Mouse (Mus musculus): ENCODE measurements at regions not wholly inside any gene's neighbourhood (a gene's known extent, or its start where the extent isn't known, plus 50 kb on each side); places are given as distances from the start of the nearest gene placed in this dataset.
A peak's percentile ranks its signal among the peaks of the same experiment; 100 is the strongest.

DNA sequence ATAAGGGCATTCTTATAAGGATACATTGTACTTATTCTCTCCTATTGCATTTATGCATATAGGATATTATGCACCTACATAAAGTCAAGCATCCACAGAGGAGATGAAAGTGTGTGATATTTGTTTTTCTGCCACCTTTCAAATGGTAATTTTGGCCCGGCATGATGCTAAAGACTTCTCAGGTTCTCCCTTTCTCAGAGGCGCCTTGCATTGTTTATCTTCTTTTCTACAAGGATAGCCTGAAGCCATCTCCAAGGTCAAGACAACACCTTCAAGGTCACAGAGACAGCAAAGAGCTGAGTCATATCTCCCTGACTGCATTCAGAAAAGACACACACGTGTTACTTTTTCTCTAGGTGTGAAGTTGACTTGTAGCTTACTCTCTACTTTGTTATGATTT is 454.5 kb downstream of the 1810013L24Rik start:
- Histone ChIP-seq H3K9ac (ENCODE audit: insufficient read depth, low read depth, low read length, poor library complexity, severe bottlenecking) (no peak overlapping the region), H3K27ac (ENCODE audit: insufficient read depth, low read depth, low read length, poor library complexity, severe bottlenecking) (no peak overlapping the region; the same call in 1 of the 2 replicates), H3K9me3 (ENCODE audit: control insufficient read depth, insufficient read depth, low read depth, low read length) (no peaks in the 10 kb centered on the region), H3K4me3 (ENCODE audit: insufficient read depth in 1 of 2, low read depth in 1 of 2, low read length in 2 of 2, poor library complexity in 1 of 2, severe bottlenecking in 1 of 2) (no peak overlapping the region), H3K36me3 (ENCODE audit: control insufficient read depth, insufficient read depth, low read length, poor library complexity, severe bottlenecking) (no peaks in the 10 kb centered on the region), H3K4me1 (ENCODE audit: control insufficient read depth in 2 of 2, insufficient read depth in 2 of 2, low read length in 2 of 2, poor library complexity in 1 of 2) (peaks cover 10 to 17% of the 10 kb centered on the region in 2 experiments)
- in situ Hi-C loops (cut with MboI; ENCODE audit: low sequenced_read_pairs in 2 of 2, unreplicated experiment in 2 of 2): no loop called here
- peak; percentile 64; the same call in 1 of the 2 replicates for TF ChIP-seq CHD2 (IDR thresholded peaks at IDR 0.05; ENCODE audit: low read depth, low read length)
- TF ChIP-seq ZC3H11A (IDR thresholded peaks at IDR 0.05; ENCODE audit: borderline replicate concordance, low read depth, low read length): no peak
- peak; percentile 98 for TF ChIP-seq MAFK (IDR thresholded peaks at IDR 0.05; ENCODE audit: insufficient read depth, low read depth, low read length)
- no peak for TF ChIP-seq HCFC1 (IDR thresholded peaks at IDR 0.05; ENCODE audit: borderline replicate concordance, insufficient read depth, low read length)
- no peak for TF ChIP-seq ZNF384 (IDR thresholded peaks at IDR 0.05; ENCODE audit: low read depth, low read length)
- peak; percentile 93 for DNase-seq (ENCODE audit: low read depth, low spot score)

GRCm38 (mm10) chr16:9285921-9286320 is 456.0 kb downstream of the 1810013L24Rik start:
- Histone ChIP-seq H3K27ac (ENCODE audit: insufficient read depth, low read depth, low read length, poor library complexity, severe bottlenecking) (no peak overlapping the region), H3K9ac (ENCODE audit: insufficient read depth, low read depth, low read length, poor library complexity, severe bottlenecking) (no peak overlapping the region), H3K36me3 (ENCODE audit: control insufficient read depth, insufficient read depth, low read length, poor library complexity, severe bottlenecking) (no peaks in the 10 kb centered on the region), H3K4me1 (ENCODE audit: control insufficient read depth in 2 of 2, insufficient read depth in 2 of 2, low read length in 2 of 2, poor library complexity in 1 of 2) (peaks cover 7 to 10% of the 10 kb centered on the region in 2 experiments), H3K9me3 (ENCODE audit: control insufficient read depth, insufficient read depth, low read depth, low read length) (no peaks in the 10 kb centered on the region), H3K4me3 (ENCODE audit: insufficient read depth in 1 of 2, low read depth in 1 of 2, low read length in 2 of 2, poor library complexity in 1 of 2, severe bottlenecking in 1 of 2) (no peak overlapping the region)
- in situ Hi-C loops (cut with MboI; ENCODE audit: low sequenced_read_pairs in 2 of 2, unreplicated experiment in 2 of 2): no loop called here
- DNase-seq (ENCODE audit: low read depth, low spot score): no peak
- TF ChIP-seq MAFK (IDR thresholded peaks at IDR 0.05; ENCODE audit: insufficient read depth, low read depth, low read length) (no peak), HCFC1 (IDR thresholded peaks at IDR 0.05; ENCODE audit: borderline replicate concordance, insufficient read depth, low read length) (no peak), CHD2 (IDR thresholded peaks at IDR 0.05; ENCODE audit: low read depth, low read length) (no peak), ZC3H11A (IDR thresholded peaks at IDR 0.05; ENCODE audit: borderline replicate concordance, low read depth, low read length) (no peak), ZNF384 (IDR thresholded peaks at IDR 0.05; ENCODE audit: low read depth, low read length) (no peak)

DNA sequence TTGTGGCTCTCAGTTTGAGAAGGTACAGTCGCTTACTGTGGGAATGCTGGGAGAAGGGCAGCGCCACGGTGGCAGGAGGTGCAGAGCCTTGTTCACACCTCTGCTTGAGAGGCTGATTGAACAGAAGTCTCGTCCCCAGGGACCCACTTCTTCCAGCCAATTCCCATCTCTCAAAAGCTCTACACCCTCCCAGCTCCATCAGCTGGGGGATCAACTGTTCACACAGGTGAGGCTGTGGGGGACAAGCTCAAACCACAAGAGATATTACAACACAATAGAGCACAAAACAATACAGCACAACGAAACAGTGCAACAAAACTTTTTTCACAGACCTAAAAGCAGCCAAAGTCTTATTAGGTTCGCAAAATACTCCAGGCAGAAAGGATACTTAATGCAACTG is 457.7 kb downstream of the 1810013L24Rik start:
- Histone ChIP-seq H3K4me1 (ENCODE audit: control insufficient read depth in 2 of 2, insufficient read depth in 2 of 2, low read length in 2 of 2, poor library complexity in 1 of 2) (peaks cover 7 to 12% of the 10 kb centered on the region in 2 experiments), H3K9ac (ENCODE audit: insufficient read depth, low read depth, low read length, poor library complexity, severe bottlenecking) (no peak overlapping the region), H3K36me3 (ENCODE audit: control insufficient read depth, insufficient read depth, low read length, poor library complexity, severe bottlenecking) (no peaks in the 10 kb centered on the region), H3K27ac (ENCODE audit: insufficient read depth, low read depth, low read length, poor library complexity, severe bottlenecking) (no peak overlapping the region), H3K4me3 (ENCODE audit: insufficient read depth in 1 of 2, low read depth in 1 of 2, low read length in 2 of 2, poor library complexity in 1 of 2, severe bottlenecking in 1 of 2) (no peak overlapping the region), H3K9me3 (ENCODE audit: control insufficient read depth, insufficient read depth, low read depth, low read length) (no peaks in the 10 kb centered on the region)
- in situ Hi-C loops (cut with MboI; ENCODE audit: low sequenced_read_pairs in 2 of 2, unreplicated experiment in 2 of 2): no loop called here
- TF ChIP-seq ZC3H11A (IDR thresholded peaks at IDR 0.05; ENCODE audit: borderline replicate concordance, low read depth, low read length) (no peak), MAFK (IDR thresholded peaks at IDR 0.05; ENCODE audit: insufficient read depth, low read depth, low read length) (no peak), ZNF384 (IDR thresholded peaks at IDR 0.05; ENCODE audit: low read depth, low read length) (no peak), CHD2 (IDR thresholded peaks at IDR 0.05; ENCODE audit: low read depth, low read length) (no peak), HCFC1 (IDR thresholded peaks at IDR 0.05; ENCODE audit: borderline replicate concordance, insufficient read depth, low read length) (no peak)
- DNase-seq (ENCODE audit: low read depth, low spot score): no peak

GRCm38 (mm10) chr16:9291356-9292020 is 461.6 kb downstream of the 1810013L24Rik start:
- DNase-seq (ENCODE audit: low read depth, low spot score): no peak
- Histone ChIP-seq H3K27ac (ENCODE audit: insufficient read depth, low read depth, low read length, poor library complexity, severe bottlenecking) (no peak overlapping the region), H3K4me3 (ENCODE audit: insufficient read depth in 1 of 2, low read depth in 1 of 2, low read length in 2 of 2, poor library complexity in 1 of 2, severe bottlenecking in 1 of 2) (no peak overlapping the region), H3K9ac (ENCODE audit: insufficient read depth, low read depth, low read length, poor library complexity, severe bottlenecking) (no peak overlapping the region), H3K9me3 (ENCODE audit: control insufficient read depth, insufficient read depth, low read depth, low read length) (no peaks in the 10 kb centered on the region), H3K36me3 (ENCODE audit: control insufficient read depth, insufficient read depth, low read length, poor library complexity, severe bottlenecking) (no peaks in the 10 kb centered on the region), H3K4me1 (ENCODE audit: control insufficient read depth in 2 of 2, insufficient read depth in 2 of 2, low read length in 2 of 2, poor library complexity in 1 of 2) (peaks cover 4 to 6% of the 10 kb centered on the region in 2 experiments; a peak in 3 of 4 replicates)
- in situ Hi-C loops (cut with MboI; ENCODE audit: low sequenced_read_pairs in 2 of 2, unreplicated experiment in 2 of 2): no loop called here
- TF ChIP-seq ZC3H11A (IDR thresholded peaks at IDR 0.05; ENCODE audit: borderline replicate concordance, low read depth, low read length) (no peak), MAFK (IDR thresholded peaks at IDR 0.05; ENCODE audit: insufficient read depth, low read depth, low read length) (no peak), HCFC1 (IDR thresholded peaks at IDR 0.05; ENCODE audit: borderline replicate concordance, insufficient read depth, low read length) (no peak), ZNF384 (IDR thresholded peaks at IDR 0.05; ENCODE audit: low read depth, low read length) (no peak)

Data from ES-E14 (cell line).